Mouse (Mus musculus) WW6 (cell line): ENCODE data around the gene Pkn3.

Source experiments
- DNase-seq: peaks from one replicate; pipeline ENCODE4 v3.0.0-alpha.2; 2013; ENCODE audit warnings: low read depth, low spot score

Gene Pkn3

GRCm38 (mm10) chr2:30063235-30063634 lies 14.2 kb upstream of the Pkn3 start:
- no peak for DNase-seq

DNA sequence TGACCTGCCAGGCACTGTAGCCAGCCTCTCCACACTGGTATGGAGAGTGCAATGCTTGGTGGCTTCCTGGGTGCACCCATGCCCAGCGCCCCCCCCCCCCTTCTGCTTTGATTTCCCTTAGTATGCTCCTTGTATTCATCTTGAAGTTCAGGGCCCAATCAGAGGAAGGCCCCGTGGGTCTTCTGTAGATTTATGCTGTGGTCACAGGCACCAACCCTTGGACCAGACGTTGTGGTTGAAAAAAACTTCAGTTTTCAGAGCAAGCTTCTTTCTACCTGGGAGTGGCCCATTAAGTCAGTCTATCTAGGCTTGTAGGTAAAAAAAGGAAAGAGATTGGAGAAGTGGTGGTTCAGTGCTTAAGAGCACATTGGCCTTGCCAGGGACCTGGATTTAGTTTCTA lies 13.7 kb upstream of the Pkn3 start:
- DNase-seq = no peak

DNA sequence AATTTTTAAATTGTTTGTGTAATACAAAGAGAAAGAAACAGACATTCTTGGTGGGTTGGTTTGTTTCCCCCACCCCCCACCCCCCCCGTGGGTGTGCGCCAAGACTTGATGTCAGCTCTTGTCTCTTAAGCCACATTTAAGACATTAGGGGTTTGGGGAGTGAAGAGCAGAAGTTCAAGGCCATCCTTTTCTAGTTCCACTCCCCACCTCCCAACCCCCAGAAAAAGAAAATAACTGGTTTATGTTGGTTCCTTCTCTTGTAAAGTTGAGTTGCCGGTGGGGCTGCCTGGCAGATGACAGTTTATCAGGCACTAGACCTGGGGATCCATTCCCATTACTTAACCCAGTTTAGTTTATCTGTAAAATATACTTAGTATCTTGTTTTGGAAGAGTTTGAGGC lies 13.2 kb upstream of the Pkn3 start:
- DNase-seq = no peak

- DNase-seq = peak; percentile 81
Observed at GRCm38 (mm10) chr2:30066046-30066901, 11.2 kb upstream of the Pkn3 start.

GRCm38 (mm10) chr2:30067031-30067888 lies 10.2 kb upstream of the Pkn3 start:
- DNase-seq = no peak

DNA sequence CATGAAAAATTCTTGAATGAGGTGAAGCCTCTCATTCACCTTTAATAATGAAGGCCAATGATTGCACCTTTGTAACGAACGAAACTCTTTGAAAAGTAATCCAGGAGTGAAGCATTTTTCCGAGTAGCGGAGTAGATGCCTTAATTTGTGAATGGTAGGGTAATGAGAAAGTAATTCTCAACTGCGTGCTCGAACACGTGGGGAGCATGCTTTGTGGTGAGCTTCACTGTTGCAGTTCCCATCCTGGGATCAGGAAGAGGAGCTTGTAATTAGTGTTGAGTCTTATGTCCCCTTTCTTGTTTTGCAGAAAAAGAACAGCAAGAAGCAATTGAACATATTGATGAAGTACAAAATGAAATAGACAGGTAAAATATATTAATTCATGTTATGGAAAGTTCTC lies 9.5 kb upstream of the Pkn3 start:
- no peak for DNase-seq

GRCm38 (mm10) chr2:30072875-30073274 lies 4.6 kb upstream of the Pkn3 start:
- no peak for DNase-seq

DNA sequence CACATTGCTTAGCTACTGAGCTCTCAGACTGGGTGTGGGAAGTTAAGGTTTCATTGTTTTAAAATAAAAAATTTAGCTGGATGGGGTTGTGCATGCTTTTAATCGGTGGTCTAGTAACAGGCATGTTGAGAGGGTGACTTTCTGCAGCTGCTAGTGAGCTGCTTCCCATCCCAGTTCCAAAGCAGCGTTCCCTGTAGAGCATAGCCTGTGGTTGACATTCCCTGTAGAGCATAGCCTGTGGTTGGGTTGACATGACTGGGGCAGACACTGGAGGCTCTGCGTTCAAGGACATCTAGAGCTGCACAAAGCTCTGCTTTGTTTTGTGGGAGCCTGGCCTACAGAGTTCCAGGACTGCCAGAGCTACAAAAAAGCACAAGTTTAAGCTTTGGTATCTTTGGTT lies 4.2 kb upstream of the Pkn3 start:
- no peak for DNase-seq

DNA sequence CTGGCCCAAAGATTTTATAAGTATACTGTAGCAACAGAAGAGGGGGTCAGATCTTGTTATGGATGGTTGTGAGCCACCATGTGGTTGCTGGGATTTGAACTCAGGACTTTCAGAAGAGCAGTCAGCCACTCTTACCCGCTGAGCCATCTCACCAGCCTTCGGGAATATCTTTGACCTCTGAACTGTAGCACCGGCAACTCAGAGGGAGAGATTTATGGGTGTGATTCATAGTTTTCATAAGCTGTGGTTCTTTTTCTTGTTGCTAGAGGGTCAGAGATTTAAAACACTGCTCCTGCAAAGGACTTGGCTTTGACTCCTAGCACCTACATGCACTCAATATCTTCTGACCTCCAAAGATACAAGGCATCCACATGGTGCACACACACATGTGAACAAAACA lies 1.9 kb upstream of the Pkn3 start:
- DNase-seq = no peak

- DNase-seq = no peak
Observed at GRCm38 (mm10) chr2:30076439-30076838, 1.0 kb upstream of the Pkn3 start.

DNA sequence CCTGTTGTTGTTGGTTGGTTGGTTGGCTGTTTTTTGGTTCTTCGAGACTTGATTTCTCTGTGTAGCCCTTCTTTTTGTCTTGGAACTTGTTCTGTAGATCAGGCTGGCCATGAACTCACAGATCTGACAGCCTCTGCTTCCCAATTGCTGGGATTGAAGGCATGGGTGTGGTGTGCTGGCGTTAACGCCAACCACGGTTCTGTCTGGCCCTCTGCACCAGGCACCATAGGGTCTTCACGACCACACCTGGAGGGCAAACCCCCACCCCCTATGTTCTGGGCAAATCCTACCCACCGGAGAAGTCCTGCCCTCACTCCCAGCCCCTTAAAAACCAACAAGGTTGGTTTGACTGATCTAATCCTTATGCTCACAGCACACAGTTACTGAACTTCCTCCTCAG lies 525 bp upstream of the Pkn3 start:
- no peak for DNase-seq

DNA sequence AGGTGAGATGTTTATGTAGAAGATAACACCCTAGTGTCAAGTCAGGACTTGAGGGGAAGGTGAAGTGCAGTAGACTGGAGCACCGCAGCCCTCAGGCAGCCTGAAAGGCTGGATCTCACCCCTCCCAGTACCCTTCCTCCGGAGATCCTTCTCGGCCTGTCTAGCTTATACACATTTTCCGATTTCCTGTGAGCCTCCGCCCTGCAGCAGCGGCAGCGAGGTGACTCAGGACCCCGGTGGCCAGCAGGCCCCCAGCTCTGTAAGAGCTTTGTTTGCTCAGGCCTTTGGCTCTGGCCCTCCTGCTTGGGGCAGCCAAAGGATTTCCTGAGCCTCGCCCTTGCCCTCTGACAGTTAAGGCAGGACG lies 847 bp downstream of the Pkn3 start:
- DNase-seq = no peak

GRCm38 (mm10) chr2:30078760-30079159 lies 1.3 kb downstream of the Pkn3 start:
- no peak for DNase-seq

DNA sequence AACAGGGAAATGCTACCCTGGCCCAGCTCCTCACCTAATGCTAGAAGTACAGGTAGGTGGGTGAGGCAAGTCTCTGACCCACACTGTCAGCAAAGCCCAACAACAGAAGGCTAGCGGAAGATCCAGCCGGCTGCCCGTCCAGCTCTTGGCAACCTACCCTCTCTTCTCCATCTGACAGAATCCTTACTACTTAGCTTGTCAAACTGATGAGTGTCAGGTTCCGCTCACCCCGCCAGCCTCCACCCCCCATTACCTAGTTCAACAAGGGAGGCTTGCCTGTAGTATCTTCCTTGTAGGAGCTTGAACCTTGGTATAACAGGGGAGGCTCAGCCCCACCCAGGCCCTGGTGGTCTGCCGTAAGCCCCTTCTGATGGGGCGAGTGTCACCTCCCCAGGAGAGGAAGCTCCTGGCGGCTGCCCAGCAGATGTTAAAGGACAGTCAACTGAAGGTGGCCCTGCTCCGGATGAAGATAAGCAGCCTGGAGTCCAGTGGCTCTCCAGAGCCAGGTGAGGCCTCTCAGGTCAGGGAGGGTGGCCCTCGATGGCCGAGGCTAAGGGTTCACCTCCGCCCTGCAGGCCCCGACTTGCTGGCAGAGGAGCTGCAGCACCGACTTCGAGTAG lies 2.8 kb downstream of the Pkn3 start:
- DNase-seq = no peak

GRCm38 (mm10) chr2:30084113-30084512 lies 6.6 kb downstream of the Pkn3 start:
- DNase-seq = no peak

DNA sequence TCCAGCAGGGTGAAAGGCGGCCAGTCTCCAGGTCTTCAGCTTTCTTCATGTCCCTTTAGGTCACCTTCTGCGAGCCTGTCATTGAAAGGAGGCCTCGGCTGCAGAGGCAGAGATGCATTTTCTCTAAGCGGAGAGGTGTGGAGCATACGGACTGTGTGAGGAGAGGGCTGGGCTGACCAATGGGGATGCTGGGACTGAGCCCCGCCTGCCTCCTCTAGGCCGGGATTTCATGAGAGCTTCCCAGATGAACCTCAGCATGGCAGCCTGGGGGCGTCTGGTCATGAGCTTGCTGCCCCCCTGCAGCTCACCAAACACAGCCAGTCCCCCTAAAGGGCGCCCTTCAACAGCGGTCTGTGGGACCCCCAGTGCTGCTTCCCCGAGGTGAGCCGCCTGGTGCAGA lies 7.1 kb downstream of the Pkn3 start:
- DNase-seq = no peak

DNA sequence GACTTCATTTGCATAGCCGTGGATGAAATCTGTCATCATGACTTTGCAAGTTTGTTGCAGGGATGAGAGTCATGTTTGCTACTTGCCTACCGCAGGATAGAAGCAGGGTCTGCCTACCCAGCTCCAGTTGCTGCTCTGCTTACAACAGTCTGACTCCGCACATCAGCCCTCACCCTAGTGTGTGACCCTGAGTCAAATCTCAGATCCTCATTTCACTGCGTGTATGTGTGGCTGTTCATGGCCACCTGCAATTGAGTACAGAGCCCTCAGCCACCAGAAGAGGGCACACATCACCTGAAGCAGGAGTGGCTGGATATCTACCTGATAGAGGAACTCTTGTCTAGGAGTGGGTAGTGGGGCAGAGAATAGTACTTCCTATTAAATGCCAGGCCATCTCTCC lies 9.8 kb downstream of the Pkn3 start:
- no peak for DNase-seq

DNA sequence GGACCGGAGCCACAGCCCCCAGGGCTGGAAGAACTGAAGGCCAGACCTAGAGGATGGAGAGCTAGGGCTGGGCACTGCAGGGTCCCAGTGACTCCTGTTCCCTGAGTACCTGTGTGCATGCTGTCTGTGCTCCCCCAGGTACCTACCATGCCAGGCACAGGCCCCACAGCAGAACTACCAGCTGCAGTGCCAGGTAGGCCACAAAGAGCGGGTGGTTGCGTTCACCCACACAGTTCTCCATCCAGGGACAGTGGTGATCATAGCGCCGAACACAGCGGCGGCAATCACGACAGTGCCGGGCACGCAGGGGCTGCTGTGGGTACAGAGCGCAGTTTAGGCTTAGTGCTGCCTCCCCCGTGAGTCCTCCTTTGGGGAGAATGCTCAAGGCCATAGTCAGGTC lies 14.0 kb downstream of the Pkn3 start:
- no peak for DNase-seq

DNA sequence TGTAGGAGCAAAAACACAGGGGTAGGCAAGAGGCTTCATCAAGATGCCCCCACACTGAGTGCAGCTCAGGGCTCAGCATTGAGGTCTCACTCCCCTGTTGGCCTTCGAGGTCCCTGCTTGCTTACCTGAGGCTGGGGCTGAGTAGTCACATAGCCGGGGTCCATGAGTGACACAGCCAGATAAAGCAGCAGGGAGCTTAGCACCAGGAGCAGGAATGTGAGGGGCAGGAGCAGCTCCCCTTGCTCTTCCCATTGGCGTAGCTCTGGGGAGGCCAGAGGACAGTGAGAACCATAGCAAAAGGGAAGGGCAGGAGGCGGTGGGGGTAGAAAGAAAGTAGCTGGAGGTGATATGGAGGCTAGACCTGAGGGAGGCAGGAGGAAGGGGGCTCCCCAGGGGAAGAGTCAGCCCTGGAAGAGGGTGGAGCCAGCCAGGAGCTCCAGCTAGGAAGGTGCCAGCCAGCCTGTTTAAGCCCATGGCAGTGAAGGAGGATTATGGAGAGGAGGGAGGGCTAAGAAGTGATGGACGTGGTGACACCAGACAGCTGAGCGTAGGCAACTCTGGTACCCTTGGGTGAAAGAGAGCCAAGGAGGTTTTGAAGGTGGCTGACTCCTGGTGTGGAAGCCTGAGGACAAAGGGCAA lies 14.9 kb downstream of the Pkn3 start:
- DNase-seq = no peak

- DNase-seq = peak; percentile 98
Observed at GRCm38 (mm10) chr2:30093471-30094207, 16.2 kb downstream of the Pkn3 start, which contains the start of gene Zdhhc12. TSS of gene Zdhhc12 (minus strand) at chr2:30093648.

GRCm38 (mm10) chr2:30094208-30094588 lies 16.7 kb downstream of the Pkn3 start:
- DNase-seq = no peak
